Mouse (Mus musculus): ENCODE data around the gene Snx29. TPM values are rescaled to one million over a fixed set of nuclear protein-coding genes. Genes with fewer than 3 reads are reported as not detected.
A peak's percentile ranks its signal among the peaks of the same experiment; 100 is the strongest.

The Snx29 gene
- polyA plus RNA-seq, 1 experiment from 2014 or later, result 12.5 TPM

GRCm38 (mm10) chr16:11747867-11748266 is 425.2 kb downstream of the Snx29 start:
- 91% methylated on average over 5 of the region's 5 CpGs for WGBS
- Histone ChIP-seq H3K9me3 (ENCODE audit: control insufficient read depth, low read length) (no peaks in the 10 kb centered on the region), H3K27me3 (ENCODE audit: control insufficient read depth, insufficient read depth, low read length) (no peaks in the 10 kb centered on the region), H3K27ac (ENCODE audit: low read depth, low read length) (no peak overlapping the region), H3K36me3 (ENCODE audit: control insufficient read depth, insufficient read depth, low read length) (no peaks in the 10 kb centered on the region), H3K4me1 (replicated peaks; ENCODE audit: control insufficient read depth, insufficient read depth, low read length) (no peaks in the 10 kb centered on the region), H3K4me2 (ENCODE audit: low read depth, low read length, severe bottlenecking) (no peak overlapping the region), H3K4me3 (ENCODE audit: low read depth, low read length) (no peak overlapping the region), H3K9ac (ENCODE audit: low read length) (no peak overlapping the region)
- no peak for ATAC-seq (replicated peaks; ENCODE audit: low FRiP score)
- DNase-seq (ENCODE audit: low spot score), result peak; percentile 24

DNA sequence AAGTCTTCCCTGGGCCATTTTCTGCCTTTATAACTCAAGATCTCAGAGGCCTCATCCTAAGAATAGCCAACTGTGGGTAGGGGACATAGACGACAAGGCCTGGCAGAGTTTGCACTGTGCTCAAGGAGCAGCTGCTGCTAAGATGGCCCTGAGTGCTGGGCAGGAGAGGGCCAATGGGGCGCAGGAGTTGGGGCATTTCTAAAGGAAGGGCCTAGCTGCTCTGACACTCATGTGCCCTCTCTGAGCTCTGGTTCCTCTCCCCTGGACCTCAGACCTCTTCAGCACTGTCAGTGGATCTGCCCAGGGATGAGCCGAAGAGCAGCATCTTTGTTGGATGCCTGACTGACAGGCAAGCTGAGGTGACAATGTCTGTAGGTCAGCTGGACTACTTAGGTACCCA is 426.4 kb downstream of the Snx29 start:
- H3K9ac ChIP-seq (ENCODE audit: low read length), result no peak overlapping the region
- ATAC-seq (replicated peaks; ENCODE audit: low FRiP score) (no peak), DNase-seq (ENCODE audit: low spot score) (peak; percentile 31)
- H3K9me3 ChIP-seq (ENCODE audit: control insufficient read depth, low read length), result no peaks in the 10 kb centered on the region
- WGBS, result 79% methylated on average over 3 of the region's 3 CpGs
- no peak overlapping the region for H3K4me3 ChIP-seq (ENCODE audit: low read depth, low read length)
- H3K4me1 ChIP-seq (replicated peaks; ENCODE audit: control insufficient read depth, insufficient read depth, low read length), result no peaks in the 10 kb centered on the region
- H3K27ac ChIP-seq (ENCODE audit: low read depth, low read length), result no peak overlapping the region
- no peaks in the 10 kb centered on the region for H3K27me3 ChIP-seq (ENCODE audit: control insufficient read depth, insufficient read depth, low read length)
- H3K36me3 ChIP-seq (ENCODE audit: control insufficient read depth, insufficient read depth, low read length), result no peaks in the 10 kb centered on the region
- no peak overlapping the region for H3K4me2 ChIP-seq (ENCODE audit: low read depth, low read length, severe bottlenecking)

GRCm38 (mm10) chr16:11750605-11751004 is 427.9 kb downstream of the Snx29 start:
- H3K9me3 ChIP-seq (ENCODE audit: control insufficient read depth, low read length), result no peaks in the 10 kb centered on the region
- H3K36me3 ChIP-seq (ENCODE audit: control insufficient read depth, insufficient read depth, low read length), result no peaks in the 10 kb centered on the region
- H3K4me3 ChIP-seq (ENCODE audit: low read depth, low read length), result no peak overlapping the region
- H3K4me2 ChIP-seq (ENCODE audit: low read depth, low read length, severe bottlenecking), result no peak overlapping the region
- H3K9ac ChIP-seq (ENCODE audit: low read length), result no peak overlapping the region
- no peaks in the 10 kb centered on the region for H3K27me3 ChIP-seq (ENCODE audit: control insufficient read depth, insufficient read depth, low read length)
- H3K27ac ChIP-seq (ENCODE audit: low read depth, low read length), result no peak overlapping the region
- DNase-seq (ENCODE audit: low spot score), result peak; percentile 11
- no peaks in the 10 kb centered on the region for H3K4me1 ChIP-seq (replicated peaks; ENCODE audit: control insufficient read depth, insufficient read depth, low read length)
- ATAC-seq (replicated peaks; ENCODE audit: low FRiP score), result no peak

- no peak overlapping the region for H3K27ac ChIP-seq (ENCODE audit: low read depth, low read length)
- DNase-seq (ENCODE audit: low spot score), result no peak
Observed at GRCm38 (mm10) chr16:11752557-11752956, 429.8 kb downstream of the Snx29 start.

GRCm38 (mm10) chr16:11753466-11753865 is 430.8 kb downstream of the Snx29 start:
- no peak for ATAC-seq (replicated peaks; ENCODE audit: low FRiP score)
- H3K4me3 ChIP-seq (ENCODE audit: low read depth, low read length), result no peak overlapping the region
- H3K9me3 ChIP-seq (ENCODE audit: control insufficient read depth, low read length), result no peaks in the 10 kb centered on the region
- no peak overlapping the region for H3K4me2 ChIP-seq (ENCODE audit: low read depth, low read length, severe bottlenecking)
- no peak overlapping the region for H3K27ac ChIP-seq (ENCODE audit: low read depth, low read length)
- H3K27me3 ChIP-seq (ENCODE audit: control insufficient read depth, insufficient read depth, low read length), result no peaks in the 10 kb centered on the region
- H3K36me3 ChIP-seq (ENCODE audit: control insufficient read depth, insufficient read depth, low read length), result no peaks in the 10 kb centered on the region
- no peak overlapping the region for H3K9ac ChIP-seq (ENCODE audit: low read length)
- peak; percentile 34 for DNase-seq (ENCODE audit: low spot score)
- WGBS, result 75% methylated on average over 2 of the region's 2 CpGs
- H3K4me1 ChIP-seq (replicated peaks; ENCODE audit: control insufficient read depth, insufficient read depth, low read length), result no peaks in the 10 kb centered on the region

More at GRCm38 (mm10) chr16:11752557-11752956, 429.8 kb downstream of the Snx29 start:
- no peak overlapping the region for H3K9ac ChIP-seq (ENCODE audit: low read length)
- 92% methylated on average over 5 of the region's 5 CpGs for WGBS
- H3K4me1 ChIP-seq (replicated peaks; ENCODE audit: control insufficient read depth, insufficient read depth, low read length), result no peaks in the 10 kb centered on the region
- H3K9me3 ChIP-seq (ENCODE audit: control insufficient read depth, low read length), result no peaks in the 10 kb centered on the region
- no peaks in the 10 kb centered on the region for H3K36me3 ChIP-seq (ENCODE audit: control insufficient read depth, insufficient read depth, low read length)
- H3K27me3 ChIP-seq (ENCODE audit: control insufficient read depth, insufficient read depth, low read length), result no peaks in the 10 kb centered on the region
- H3K4me3 ChIP-seq (ENCODE audit: low read depth, low read length), result no peak overlapping the region
- no peak for ATAC-seq (replicated peaks; ENCODE audit: low FRiP score)
- no peak overlapping the region for H3K4me2 ChIP-seq (ENCODE audit: low read depth, low read length, severe bottlenecking)

GRCm38 (mm10) chr16:11754136-11754535 is 431.4 kb downstream of the Snx29 start:
- ATAC-seq (replicated peaks; ENCODE audit: low FRiP score) (no peak), DNase-seq (ENCODE audit: low spot score) (peak; percentile 1)
- H3K36me3 ChIP-seq (ENCODE audit: control insufficient read depth, insufficient read depth, low read length), result no peaks in the 10 kb centered on the region
- H3K9ac ChIP-seq (ENCODE audit: low read length), result no peak overlapping the region
- 91% methylated on average over 2 of the region's 2 CpGs for WGBS
- H3K4me3 ChIP-seq (ENCODE audit: low read depth, low read length), result no peak overlapping the region
- H3K27ac ChIP-seq (ENCODE audit: low read depth, low read length), result no peak overlapping the region
- no peak overlapping the region for H3K4me2 ChIP-seq (ENCODE audit: low read depth, low read length, severe bottlenecking)
- no peaks in the 10 kb centered on the region for H3K9me3 ChIP-seq (ENCODE audit: control insufficient read depth, low read length)
- no peaks in the 10 kb centered on the region for H3K27me3 ChIP-seq (ENCODE audit: control insufficient read depth, insufficient read depth, low read length)
- H3K4me1 ChIP-seq (replicated peaks; ENCODE audit: control insufficient read depth, insufficient read depth, low read length), result no peaks in the 10 kb centered on the region

- peak; percentile 42 for DNase-seq (ENCODE audit: low spot score)
- no peak overlapping the region for H3K27ac ChIP-seq (ENCODE audit: low read depth, low read length)
- no peaks in the 10 kb centered on the region for H3K36me3 ChIP-seq (ENCODE audit: control insufficient read depth, insufficient read depth, low read length)
- H3K9me3 ChIP-seq (ENCODE audit: control insufficient read depth, low read length), result no peaks in the 10 kb centered on the region
- no peaks in the 10 kb centered on the region for H3K27me3 ChIP-seq (ENCODE audit: control insufficient read depth, insufficient read depth, low read length)
- no peak overlapping the region for H3K4me3 ChIP-seq (ENCODE audit: low read depth, low read length)
- H3K4me2 ChIP-seq (ENCODE audit: low read depth, low read length, severe bottlenecking), result no peak overlapping the region
- H3K9ac ChIP-seq (ENCODE audit: low read length), result no peak overlapping the region
- ATAC-seq (replicated peaks; ENCODE audit: low FRiP score), result no peak
- WGBS, result 86% methylated on average over 9 of the region's 9 CpGs
- H3K4me1 ChIP-seq (replicated peaks; ENCODE audit: control insufficient read depth, insufficient read depth, low read length), result no peaks in the 10 kb centered on the region
Observed at GRCm38 (mm10) chr16:11755281-11756066, 432.8 kb downstream of the Snx29 start.

- peak; percentile 35 for DNase-seq (ENCODE audit: low spot score)
- Histone ChIP-seq H3K27ac (ENCODE audit: low read depth, low read length) (no peak overlapping the region), H3K4me2 (ENCODE audit: low read depth, low read length, severe bottlenecking) (no peak overlapping the region), H3K36me3 (ENCODE audit: control insufficient read depth, insufficient read depth, low read length) (no peaks in the 10 kb centered on the region), H3K9ac (ENCODE audit: low read length) (no peak overlapping the region), H3K4me3 (ENCODE audit: low read depth, low read length) (no peak overlapping the region), H3K4me1 (replicated peaks; ENCODE audit: control insufficient read depth, insufficient read depth, low read length) (no peaks in the 10 kb centered on the region), H3K27me3 (ENCODE audit: control insufficient read depth, insufficient read depth, low read length) (no peaks in the 10 kb centered on the region), H3K9me3 (ENCODE audit: control insufficient read depth, low read length) (no peaks in the 10 kb centered on the region)
- 63% methylated on average over 1 of the region's 1 CpGs for WGBS
- ATAC-seq (replicated peaks; ENCODE audit: low FRiP score), result no peak
Observed at GRCm38 (mm10) chr16:11756598-11757245, 434.0 kb downstream of the Snx29 start.

- WGBS, result 91% methylated on average over 8 of the region's 8 CpGs
- no peak overlapping the region for H3K4me3 ChIP-seq (ENCODE audit: low read depth, low read length)
- no peak for ATAC-seq (replicated peaks; ENCODE audit: low FRiP score)
Observed at GRCm38 (mm10) chr16:11757471-11757870, 434.8 kb downstream of the Snx29 start.

More at GRCm38 (mm10) chr16:11757471-11757870, 434.8 kb downstream of the Snx29 start:
- H3K9me3 ChIP-seq (ENCODE audit: control insufficient read depth, low read length), result no peaks in the 10 kb centered on the region
- no peaks in the 10 kb centered on the region for H3K27me3 ChIP-seq (ENCODE audit: control insufficient read depth, insufficient read depth, low read length)
- peak; percentile 46 for DNase-seq (ENCODE audit: low spot score)
- H3K4me1 ChIP-seq (replicated peaks; ENCODE audit: control insufficient read depth, insufficient read depth, low read length), result no peaks in the 10 kb centered on the region
- no peaks in the 10 kb centered on the region for H3K36me3 ChIP-seq (ENCODE audit: control insufficient read depth, insufficient read depth, low read length)
- H3K27ac ChIP-seq (ENCODE audit: low read depth, low read length), result no peak overlapping the region
- no peak overlapping the region for H3K4me2 ChIP-seq (ENCODE audit: low read depth, low read length, severe bottlenecking)
- no peak overlapping the region for H3K9ac ChIP-seq (ENCODE audit: low read length)

Measured in forebrain, embryonic 11.5 days (tissue).